Mouse (Mus musculus) liver, adult 2 months (tissue): ENCODE data around the gene Siglech.

Experiments
- CTCF ChIP-seq: fragments of 200-500 bp; IDR thresholded peaks from 2 replicates; pipeline ENCODE4 v1.5.1; 2011; ENCODE audit warnings: low read depth, low read length, control low read depth
- POLR2A ChIP-seq: fragments of 200-500 bp; IDR thresholded peaks from 2 replicates; pipeline ENCODE4 v1.6.1; 2011; ENCODE audit warnings: low read length, control low read depth; ENCODE audit not compliant: insufficient read depth; ENCODE audit errors: extremely low read depth

GRCm38 (mm10) chr7:55744566-55745220 is 23.3 kb upstream of the Siglech start:
- TF ChIP-seq CTCF (no peak), POLR2A (no peak)
